Mouse (Mus musculus) ovary, postnatal 10 days (tissue): ENCODE data around the gene Pou2f1.

Experiments
- DNase-seq: peaks from one replicate; pipeline ENCODE4 v3.0.0; 2022; ENCODE audit warnings: low spot score

Gene Pou2f1

DNA sequence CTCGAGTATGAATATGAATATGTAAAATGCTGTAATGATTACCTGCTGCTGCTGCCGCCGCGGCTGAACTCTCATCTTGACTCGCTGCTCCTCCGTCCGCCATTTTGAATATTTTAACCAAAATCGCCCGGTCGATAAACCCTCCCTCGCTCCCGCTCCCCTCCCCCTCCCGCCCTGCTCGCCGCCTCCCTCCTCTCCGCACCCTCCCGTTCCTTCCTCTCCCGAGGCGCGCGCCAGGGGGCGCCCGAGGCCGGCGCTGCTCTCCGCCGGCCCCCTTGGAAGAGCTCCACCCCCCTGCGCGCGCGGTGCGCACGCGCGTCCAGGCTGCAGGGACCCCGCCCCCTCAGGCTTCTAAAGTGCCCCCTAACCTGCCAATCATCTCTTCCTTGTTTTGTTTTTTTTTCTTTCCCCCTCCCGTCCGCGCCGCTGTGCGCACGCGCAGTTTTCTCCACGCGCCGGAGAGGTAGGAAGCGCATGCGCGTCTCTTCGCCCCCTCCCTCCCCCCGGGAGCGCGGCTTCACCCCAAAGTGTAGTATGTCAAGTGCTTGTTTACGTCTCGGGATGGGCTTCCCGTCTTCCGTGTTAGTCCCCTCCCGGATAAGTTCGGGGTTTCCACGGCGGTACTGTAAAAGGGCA is at the start of gene Pou2f1:
Gene Pou2f1, minus strand, starts transcription at position 159 of the 636 bp plus-strand sequence.
- DNase-seq: peak; percentile 80

DNA sequence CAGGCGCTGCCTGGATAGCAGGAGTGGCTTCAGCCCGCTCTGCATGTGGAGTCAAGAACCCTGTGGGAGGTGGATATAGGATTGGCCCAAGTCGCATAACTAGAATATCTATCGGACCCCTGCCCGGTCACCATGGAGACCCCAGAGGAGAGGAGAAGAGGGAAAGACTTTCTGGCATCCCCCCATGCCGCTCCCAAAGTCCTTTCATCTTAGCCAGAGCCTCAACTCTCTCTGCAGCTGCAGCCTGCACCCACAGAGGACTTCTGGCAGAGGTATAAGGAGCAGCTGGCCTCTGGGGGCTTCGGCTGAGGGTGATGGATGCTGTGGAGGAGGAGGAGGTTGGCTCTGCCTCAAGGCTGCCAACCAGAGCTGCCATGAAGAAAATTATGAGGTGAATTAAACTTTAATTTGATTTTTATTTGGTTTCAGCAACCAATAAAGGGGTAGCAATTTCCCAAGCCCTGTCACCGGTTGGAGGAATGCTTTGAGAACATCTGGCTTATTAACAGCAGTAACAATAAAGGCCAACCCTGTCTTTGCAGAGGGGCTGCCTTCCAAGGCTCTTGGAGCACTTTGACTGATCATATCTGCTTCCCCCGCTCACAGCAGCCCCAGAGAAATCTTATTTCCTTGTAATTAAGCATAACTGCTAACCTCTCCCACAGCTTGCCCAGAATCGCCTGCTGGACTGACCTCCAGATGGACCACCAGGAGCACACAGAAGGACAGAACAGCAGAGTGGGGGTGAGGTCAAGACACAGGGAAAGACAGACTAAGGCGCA is 46.8 kb upstream of the Pou2f1 start:
- peak; percentile 15 for DNase-seq

- DNase-seq: no peak
Observed at GRCm38 (mm10) chr1:166048230-166048911, 45.9 kb upstream of the Pou2f1 start.

- DNase-seq: no peak
Observed at GRCm38 (mm10) chr1:166047505-166048170, 45.2 kb upstream of the Pou2f1 start.

DNA sequence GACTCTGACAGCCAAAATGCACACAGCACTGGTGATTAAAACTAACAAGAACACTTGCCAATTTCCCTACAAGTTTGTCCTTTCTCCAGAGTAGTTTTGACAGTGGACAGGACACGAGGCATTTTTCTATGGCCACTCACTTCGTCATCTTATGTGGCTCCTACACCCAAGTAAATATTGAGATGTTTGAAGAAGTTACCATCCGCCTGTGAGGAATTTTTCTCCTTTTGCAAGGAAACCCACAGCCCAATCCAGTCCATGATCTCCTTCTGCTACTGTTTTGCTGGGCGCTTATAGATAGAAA is 43.4 kb upstream of the Pou2f1 start:
- DNase-seq: no peak

DNA sequence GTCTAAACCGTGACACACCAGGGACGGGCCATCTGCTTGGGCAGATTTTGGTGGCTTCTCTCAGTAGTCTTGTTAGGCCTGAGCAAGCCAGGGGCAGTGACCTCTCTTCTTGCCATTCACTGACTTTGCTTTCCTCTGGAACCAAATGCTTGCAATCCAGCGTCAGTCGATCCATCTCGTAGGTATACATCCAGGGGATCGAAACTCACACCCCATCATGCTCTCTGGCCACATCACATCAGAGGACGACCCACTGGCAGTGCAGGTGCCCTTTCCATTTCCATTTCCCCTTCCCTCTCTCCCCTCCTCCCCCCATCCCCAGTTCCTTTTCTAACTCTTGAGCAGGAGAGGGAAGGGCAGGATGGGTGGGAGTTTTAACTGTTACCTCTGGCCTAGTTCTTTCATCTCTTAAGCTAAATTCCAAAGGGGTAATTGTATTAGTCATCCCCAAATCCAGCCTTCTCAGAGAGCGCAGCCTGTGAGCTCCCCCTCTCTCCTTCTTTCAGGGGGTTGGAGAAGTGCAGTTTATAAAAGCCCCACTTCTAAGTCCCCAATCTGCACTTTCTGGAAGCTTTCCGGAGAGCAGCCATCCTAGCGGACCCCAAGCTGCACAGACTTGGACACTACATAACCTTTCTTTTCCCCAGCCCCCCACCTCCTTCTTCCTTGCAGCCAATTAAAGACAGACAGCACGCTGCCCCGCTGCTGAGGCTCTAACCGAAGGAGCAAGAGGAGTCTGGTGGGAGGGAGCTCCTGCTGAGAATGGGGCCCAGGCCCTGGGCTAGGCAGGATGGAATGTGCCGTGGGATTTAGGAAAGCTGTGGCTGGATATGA is 42.8 kb upstream of the Pou2f1 start:
- no peak for DNase-seq

- DNase-seq: no peak
Observed at GRCm38 (mm10) chr1:166043451-166044149, 41.1 kb upstream of the Pou2f1 start.

DNA sequence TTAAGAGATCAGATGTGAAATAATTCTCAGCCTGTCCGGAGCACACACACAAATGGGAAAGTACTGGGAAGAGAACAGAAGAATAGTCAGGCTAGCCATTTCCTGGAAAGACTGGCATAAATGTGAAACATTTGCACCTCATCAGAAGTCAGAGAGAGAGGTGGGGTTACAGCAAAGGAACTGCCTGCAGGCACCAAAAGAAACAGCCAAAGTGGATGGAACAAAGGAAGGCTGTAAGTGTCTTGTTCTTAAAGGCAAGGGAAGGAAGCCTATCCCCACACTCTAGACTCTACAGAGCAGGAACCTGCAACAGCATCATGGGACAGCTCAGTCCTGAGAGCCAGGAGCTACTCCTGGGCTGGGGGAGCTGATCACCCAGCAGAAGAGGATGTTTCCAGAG is 39.0 kb upstream of the Pou2f1 start:
- DNase-seq: no peak

- DNase-seq: no peak
Observed at GRCm38 (mm10) chr1:166038731-166039332, 36.4 kb upstream of the Pou2f1 start.

- no peak for DNase-seq
Observed at GRCm38 (mm10) chr1:166035045-166035444, 32.6 kb upstream of the Pou2f1 start.

- DNase-seq: no peak
Observed at GRCm38 (mm10) chr1:166031673-166032547, 29.4 kb upstream of the Pou2f1 start.

GRCm38 (mm10) chr1:166023981-166024380 is 21.5 kb upstream of the Pou2f1 start:
- DNase-seq: no peak

- DNase-seq: no peak
Observed at GRCm38 (mm10) chr1:166017203-166017602, 14.7 kb upstream of the Pou2f1 start.

DNA sequence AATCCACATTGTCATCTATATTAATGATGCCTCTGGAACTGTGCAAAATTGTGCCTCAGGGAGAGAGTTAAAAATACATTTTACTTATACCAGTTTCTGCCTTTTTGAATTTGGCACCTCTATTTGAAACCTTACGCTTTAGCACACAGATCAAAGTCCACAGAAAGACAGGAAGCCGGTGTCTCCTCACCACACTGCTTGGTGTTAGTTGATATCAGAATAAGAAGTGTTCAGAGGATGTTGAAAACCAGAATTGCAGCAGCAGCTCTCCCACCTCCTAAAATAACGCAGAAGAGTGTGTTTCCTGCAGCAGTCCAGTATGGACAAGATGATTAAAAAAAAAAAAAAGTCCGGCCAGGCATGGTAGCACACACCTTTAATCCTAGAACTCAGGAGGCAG is 13.8 kb upstream of the Pou2f1 start:
- no peak for DNase-seq

GRCm38 (mm10) chr1:166014530-166014929 is 12.1 kb upstream of the Pou2f1 start:
- DNase-seq: no peak

- DNase-seq: no peak
Observed at GRCm38 (mm10) chr1:166010106-166010505, 7.6 kb upstream of the Pou2f1 start.

DNA sequence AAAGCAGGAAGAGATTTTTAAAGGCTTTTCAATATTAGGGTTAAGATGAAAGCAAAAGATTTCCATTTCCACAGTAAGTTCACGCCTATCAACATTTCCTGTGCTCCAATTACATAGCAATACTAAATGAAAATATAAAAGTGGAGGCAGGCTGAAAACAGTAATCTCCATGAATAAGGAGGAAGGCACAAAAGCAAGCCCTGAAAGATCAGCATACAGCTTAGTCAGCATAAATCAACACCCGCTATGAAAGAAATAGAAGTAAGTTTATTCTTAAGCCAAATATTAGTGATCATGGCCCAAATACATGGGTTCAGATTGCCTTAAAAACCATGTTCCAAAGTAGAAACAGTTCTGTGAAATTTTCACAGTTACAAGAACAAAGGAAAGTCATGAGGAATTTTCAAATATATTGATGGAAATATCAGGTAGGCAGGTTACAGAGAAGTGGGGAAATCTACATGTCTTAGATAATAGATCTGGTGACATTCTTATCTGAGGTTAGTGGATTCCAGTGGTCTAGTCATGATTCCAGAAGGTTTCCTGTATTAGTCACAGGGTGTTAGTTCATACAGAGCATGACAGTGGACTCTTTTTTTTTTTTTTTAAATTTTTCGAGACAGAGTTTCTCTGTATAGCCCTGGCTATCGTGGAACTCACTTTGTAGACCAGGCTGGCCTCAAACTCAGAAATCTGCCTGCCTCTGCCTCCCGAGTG is 6.3 kb upstream of the Pou2f1 start:
- DNase-seq: no peak

- no peak for DNase-seq
Observed at GRCm38 (mm10) chr1:166007026-166007425, 4.5 kb upstream of the Pou2f1 start.
